Mouse (Mus musculus): ENCODE results near the gene Arpin.
A peak's percentile ranks its signal among the peaks of the same experiment; 100 is the strongest.

Arpin gene

GRCm38 (mm10) chr7:79934862-79935510 is at the start of gene Arpin:
TSS of gene Arpin (minus strand) at chr7:79935359.
- peak; percentile 77 for DNase-seq (ENCODE audit: low spot score)

GRCm38 (mm10) chr7:79975316-79975715 is 40.2 kb upstream of the Arpin start:
- DNase-seq (ENCODE audit: low spot score): no peak

GRCm38 (mm10) chr7:79972195-79972594 is 37.0 kb upstream of the Arpin start:
- DNase-seq (ENCODE audit: low spot score): no peak

GRCm38 (mm10) chr7:79970336-79970735 is 35.2 kb upstream of the Arpin start:
- no peak for DNase-seq (ENCODE audit: low spot score)

- no peak for DNase-seq (ENCODE audit: low spot score)
These were observed 33.2 kb upstream of the Arpin start for GRCm38 (mm10) chr7:79968326-79968725.

GRCm38 (mm10) chr7:79961600-79961999 is 26.4 kb upstream of the Arpin start:
- no peak for DNase-seq (ENCODE audit: low spot score)

- DNase-seq (ENCODE audit: low spot score): no peak
These were observed 21.0 kb upstream of the Arpin start for GRCm38 (mm10) chr7:79956131-79956530.

- DNase-seq (ENCODE audit: low spot score): no peak
These were observed 19.7 kb upstream of the Arpin start for GRCm38 (mm10) chr7:79954890-79955289.

- DNase-seq (ENCODE audit: low spot score): no peak
These were observed 15.9 kb upstream of the Arpin start for GRCm38 (mm10) chr7:79951038-79951437.

- no peak for DNase-seq (ENCODE audit: low spot score)
These were observed 15.1 kb upstream of the Arpin start for GRCm38 (mm10) chr7:79950236-79950635.

- peak; percentile 46 for DNase-seq (ENCODE audit: low spot score)
These were observed 499 bp upstream of the Arpin start for GRCm38 (mm10) chr7:79935511-79936205.

GRCm38 (mm10) chr7:79934461-79934860 is 698 bp downstream of the Arpin start:
- peak; percentile 12 for DNase-seq (ENCODE audit: low spot score)

- no peak for DNase-seq (ENCODE audit: low spot score)
These were observed 6.6 kb downstream of the Arpin start for GRCm38 (mm10) chr7:79928516-79929052.

- DNase-seq (ENCODE audit: low spot score): peak; percentile 84
These were observed 14.7 kb downstream of the Arpin start, which contains the start of gene Ap3s2 for GRCm38 (mm10) chr7:79920344-79920983. TSS of gene Ap3s2 (minus strand) at chr7:79920649.

GRCm38 (mm10) chr7:79914556-79914955 is 20.6 kb downstream of the Arpin start:
- no peak for DNase-seq (ENCODE audit: low spot score)

GRCm38 (mm10) chr7:79907356-79907755 is 27.8 kb downstream of the Arpin start:
- no peak for DNase-seq (ENCODE audit: low spot score)

- DNase-seq (ENCODE audit: low spot score): no peak
These were observed 28.2 kb downstream of the Arpin start for GRCm38 (mm10) chr7:79906914-79907313.

GRCm38 (mm10) chr7:79905193-79905592 is 30.0 kb downstream of the Arpin start:
- no peak for DNase-seq (ENCODE audit: low spot score)

GRCm38 (mm10) chr7:79903160-79903792 is 31.9 kb downstream of the Arpin start:
- DNase-seq (ENCODE audit: low spot score): no peak

GRCm38 (mm10) chr7:79900753-79901152 is 34.4 kb downstream of the Arpin start:
- no peak for DNase-seq (ENCODE audit: low spot score)

GRCm38 (mm10) chr7:79895225-79895624 is 39.9 kb downstream of the Arpin start:
- DNase-seq (ENCODE audit: low spot score): no peak

GRCm38 (mm10) chr7:79894790-79895189 is 40.4 kb downstream of the Arpin start:
- no peak for DNase-seq (ENCODE audit: low spot score)

Measured in urinary bladder, postnatal 14 days (tissue).